Mouse (Mus musculus): ENCODE results near the gene Cnnm1. TPM values are rescaled to one million over a fixed set of nuclear protein-coding genes. Genes with fewer than 3 reads are reported as not detected.

Cnnm1 gene
- polyA plus RNA-seq, 1 experiment from 2014 or later, result 1.3 TPM

DNA sequence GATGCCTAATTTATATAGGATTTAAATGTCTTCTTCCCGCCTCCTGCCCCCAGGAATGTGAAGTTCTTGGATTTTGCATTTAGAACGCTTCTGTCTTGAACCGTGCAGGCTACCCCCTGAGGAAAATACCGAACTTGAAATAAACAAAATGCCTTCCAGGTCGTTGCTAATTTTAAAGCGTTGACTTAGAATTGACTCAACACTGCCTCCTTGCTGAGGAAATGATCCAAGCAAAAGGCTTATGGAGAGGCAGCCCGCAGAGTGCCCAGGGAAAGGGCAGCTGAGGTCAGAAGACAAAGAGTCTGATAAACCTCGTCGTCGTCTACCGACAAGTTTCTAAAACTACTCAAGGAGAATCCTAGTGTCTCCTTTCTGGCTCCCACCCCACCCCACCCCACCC, 86.9 kb downstream of the Cnnm1 start:
- 7% methylated on average over 11 of the region's 11 CpGs for WGBS
- Histone ChIP-seq H3K36me3 (no peaks in the 10 kb centered on the region), H3K9ac (replicated peaks) (no peak overlapping the region), H3K27ac (no peak overlapping the region), H3K4me3 (replicated peaks) (no peak overlapping the region), H3K9me3 (no peaks in the 10 kb centered on the region), H3K27me3 (peaks cover 17% of the 10 kb centered on the region; the same call in 1 of the 2 replicates), H3K4me2 (replicated peaks) (no peak overlapping the region), H3K4me1 (replicated peaks) (peaks cover 26% of the 10 kb centered on the region)
- ATAC-seq, result no peak

DNA sequence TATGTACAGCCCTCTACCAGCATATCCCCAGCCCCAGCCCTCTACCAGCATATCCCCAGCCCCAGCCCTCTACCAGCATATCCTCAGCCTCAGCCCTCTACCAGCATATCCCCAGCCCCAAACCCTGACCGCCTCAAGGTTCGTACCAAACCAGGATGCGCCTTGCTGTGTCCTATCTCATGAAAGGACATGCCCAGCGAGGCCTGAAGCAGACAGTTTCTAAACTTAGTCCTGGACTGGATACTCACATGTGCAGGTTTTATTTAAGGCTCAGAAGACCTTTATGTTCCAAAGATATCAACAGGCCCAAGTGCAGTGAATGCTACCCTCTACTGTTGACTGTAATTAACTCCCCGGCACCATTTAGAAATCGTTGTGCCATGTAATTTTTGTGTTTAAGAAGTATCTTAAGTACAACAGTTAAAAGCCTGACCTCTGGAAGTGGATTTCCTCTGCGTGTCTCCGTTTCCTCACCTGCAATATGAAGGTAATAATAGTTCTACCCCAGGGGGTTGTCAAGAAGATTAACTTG, 87.9 kb downstream of the Cnnm1 start:
- no peaks in the 10 kb centered on the region for H3K36me3 ChIP-seq
- H3K9me3 ChIP-seq, result no peaks in the 10 kb centered on the region
- peaks cover 17% of the 10 kb centered on the region; the same call in 1 of the 2 replicates for H3K27me3 ChIP-seq
- no peak for ATAC-seq
- H3K9ac ChIP-seq (replicated peaks), result no peak overlapping the region
- WGBS, result 73% methylated on average over 8 of the region's 8 CpGs
- H3K4me1 ChIP-seq (replicated peaks), result peaks cover 16% of the 10 kb centered on the region
- H3K4me2 ChIP-seq (replicated peaks), result no peak overlapping the region
- H3K27ac ChIP-seq, result no peak overlapping the region
- H3K4me3 ChIP-seq (replicated peaks), result no peak overlapping the region

- Histone ChIP-seq H3K4me1 (replicated peaks) (peaks cover 4% of the 10 kb centered on the region), H3K4me3 (replicated peaks) (peak overlapping the region; percentile 13; the same call in 1 of the 2 replicates), H3K36me3 (no peaks in the 10 kb centered on the region), H3K27ac (no peak overlapping the region; the same call in 1 of the 2 replicates), H3K9ac (replicated peaks) (no peak overlapping the region), H3K27me3 (peaks cover 17% of the 10 kb centered on the region; the same call in 1 of the 2 replicates), H3K4me2 (replicated peaks) (peak overlapping the region; percentile 48), H3K9me3 (no peaks in the 10 kb centered on the region)
- WGBS, result under 1% methylated on average over 13 of the region's 13 CpGs
- peak; percentile 90 for ATAC-seq
Measured at GRCm38 (mm10) chr19:43530197-43530770, 90.0 kb downstream of the Cnnm1 start.

DNA sequence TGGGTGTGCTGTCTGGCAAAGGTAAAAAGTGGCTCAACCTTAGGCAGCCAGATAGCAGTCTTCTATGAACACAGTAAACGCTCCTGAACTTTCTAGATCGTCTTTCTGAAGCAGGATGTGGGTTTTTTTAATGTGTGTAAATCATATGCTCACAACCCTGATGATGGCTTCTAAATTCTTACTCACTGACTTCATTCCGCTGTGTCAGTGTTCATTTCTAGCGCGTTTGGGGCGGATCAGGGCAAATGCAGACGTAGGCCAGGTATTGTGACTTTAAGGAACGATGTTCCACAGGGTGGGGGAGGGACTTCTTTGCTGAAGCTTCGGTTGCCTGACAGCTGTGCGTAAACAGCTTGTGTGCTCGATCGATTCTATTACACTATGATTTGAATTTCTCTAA, 90.7 kb downstream of the Cnnm1 start:
- H3K9ac ChIP-seq (replicated peaks), result no peak overlapping the region; the same call in 1 of the 2 replicates
- no peak overlapping the region for H3K4me2 ChIP-seq (replicated peaks)
- H3K27me3 ChIP-seq, result peaks cover 17% of the 10 kb centered on the region; the same call in 1 of the 2 replicates
- H3K9me3 ChIP-seq, result no peaks in the 10 kb centered on the region
- WGBS, result 39% methylated on average over 12 of the region's 12 CpGs
- H3K36me3 ChIP-seq, result no peaks in the 10 kb centered on the region
- no peak overlapping the region for H3K27ac ChIP-seq
- H3K4me3 ChIP-seq (replicated peaks), result no peak overlapping the region
- ATAC-seq, result peak; percentile 28; the same call in 1 of the 2 replicates
- H3K4me1 ChIP-seq (replicated peaks), result no peaks in the 10 kb centered on the region

GRCm38 (mm10) chr19:43535372-43535771, 95.1 kb downstream of the Cnnm1 start:
- no peak overlapping the region for H3K9ac ChIP-seq (replicated peaks)
- no peaks in the 10 kb centered on the region for H3K36me3 ChIP-seq
- H3K4me2 ChIP-seq (replicated peaks), result no peak overlapping the region
- no peaks in the 10 kb centered on the region for H3K4me1 ChIP-seq (replicated peaks)
- no peak for ATAC-seq
- WGBS, result 96% methylated on average over 3 of the region's 3 CpGs
- H3K27me3 ChIP-seq, result peaks cover 4% of the 10 kb centered on the region; the same call in 1 of the 2 replicates
- H3K27ac ChIP-seq, result no peak overlapping the region
- H3K4me3 ChIP-seq (replicated peaks), result no peak overlapping the region
- H3K9me3 ChIP-seq, result no peaks in the 10 kb centered on the region

DNA sequence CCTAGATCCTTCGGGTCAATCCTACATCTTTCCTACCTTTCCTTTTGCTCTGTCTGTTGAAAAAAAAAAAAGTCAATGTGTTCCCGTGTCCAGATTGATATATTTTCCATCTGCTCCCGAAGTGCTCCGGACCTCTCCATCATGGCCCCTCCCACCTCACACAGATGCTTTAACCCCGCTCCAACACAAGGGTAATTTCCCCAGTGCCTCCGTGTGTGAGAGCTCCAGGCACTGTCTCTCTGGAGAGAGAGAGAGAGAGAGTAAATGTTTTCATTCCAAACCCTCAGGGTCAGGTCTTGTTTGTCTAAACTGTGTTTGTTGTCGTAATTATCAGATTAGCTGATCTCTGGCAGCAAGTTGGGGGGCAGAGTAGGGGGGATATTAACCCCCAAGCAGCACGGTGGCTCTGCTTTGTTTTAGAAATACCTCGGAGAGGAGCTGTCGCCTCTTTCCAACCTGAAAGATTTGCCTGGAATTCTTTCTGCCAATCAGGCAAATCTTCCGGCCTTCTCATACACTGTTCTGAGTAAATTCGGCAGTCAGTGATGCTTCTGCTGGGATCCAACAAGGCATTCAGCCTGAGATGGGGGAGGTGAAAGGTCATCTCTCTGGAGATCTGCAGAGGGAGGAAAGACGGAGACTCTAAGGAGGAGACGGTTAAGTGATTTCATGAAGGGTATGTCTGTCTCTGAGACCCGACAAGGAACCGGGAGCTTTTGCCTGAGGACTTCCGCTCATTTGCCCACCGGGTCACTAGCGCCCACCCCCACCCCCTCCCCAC, 106.3 kb downstream of the Cnnm1 start:
- Histone ChIP-seq H3K4me3 (replicated peaks) (0 out of 2 replicates have a peak overlapping the region, but pooled peaks have one; percentile 3), H3K36me3 (no peaks in the 10 kb centered on the region), H3K9me3 (no peaks in the 10 kb centered on the region), H3K4me2 (replicated peaks) (peak overlapping the region; percentile 39), H3K4me1 (replicated peaks) (peaks cover 14% of the 10 kb centered on the region), H3K27me3 (peaks cover 23% of the 10 kb centered on the region; the same call in 1 of the 2 replicates), H3K9ac (replicated peaks) (no peak overlapping the region; the same call in 1 of the 2 replicates), H3K27ac (no peak overlapping the region)
- no peak for ATAC-seq
- 6% methylated on average over 19 of the region's 19 CpGs for WGBS

Other genes starting within 250 kb of the Cnnm1 start
- 0.05 TPM in 2 replicates for gene Hpse2, start 52.1 kb upstream of the Cnnm1 start, polyA plus RNA-seq (2015; fragmentation: Nextera tagmentation; extraction: Ambion mirVana)
- gene Got1, start 84.2 kb downstream of the Cnnm1 start, polyA plus RNA-seq (2015; fragmentation: Nextera tagmentation; extraction: Ambion mirVana), result 67.3 and 73.2 TPM in 2 replicates
- 0.85 and 1.0 TPM in 2 replicates for gene Nkx2-3, start 171.9 kb downstream of the Cnnm1 start, polyA plus RNA-seq (2015; fragmentation: Nextera tagmentation; extraction: Ambion mirVana)
- 10.8 and 14.4 TPM in 2 replicates for gene Slc25a28, start 234.4 kb downstream of the Cnnm1 start, polyA plus RNA-seq (2015; fragmentation: Nextera tagmentation; extraction: Ambion mirVana)
- gene Entpd7, start 249.2 kb downstream of the Cnnm1 start, polyA plus RNA-seq (2015; fragmentation: Nextera tagmentation; extraction: Ambion mirVana), result 9.1 and 9.9 TPM in 2 replicates